Mouse (Mus musculus) kidney, adult 2 months (tissue): ENCODE results near the gene Hoxb8. TPM values are rescaled to one million over a fixed set of nuclear protein-coding genes. Genes with fewer than 3 reads are reported as not detected.
A peak's percentile ranks its signal among the peaks of the same experiment; 100 is the strongest.

Experiments
- DNase-seq: peaks from one replicate; pipeline ENCODE4 v3.0.0; 2021
- H3K27ac ChIP-seq: fragments of 200-500 bp; 2 replicates; pipeline ENCODE4 v1.5.1; 2012; ENCODE audit warnings: low read depth, low read length, control low read depth, inconsistent platforms; ENCODE audit not compliant: insufficient read depth
- H3K27me3 ChIP-seq: fragments of 200-500 bp; replicated peaks from 2 replicates; pipeline ENCODE4 v1.6.1; 2012; ENCODE audit warnings: mild to moderate bottlenecking, moderate library complexity, low read length, inconsistent platforms; ENCODE audit not compliant: control insufficient read depth, insufficient read depth
- H3K36me3 ChIP-seq: fragments of 200-500 bp; 2 replicates; pipeline ENCODE4 v1.6.1; 2012; ENCODE audit warnings: mild to moderate bottlenecking, moderate library complexity, low read length, inconsistent platforms; ENCODE audit not compliant: control insufficient read depth, insufficient read depth
- H3K4me1 ChIP-seq: fragments of 200-500 bp; 2 replicates; pipeline ENCODE4 v1.6.1; 2011; ENCODE audit warnings: low read length; ENCODE audit not compliant: control insufficient read depth, insufficient read depth
- H3K4me3 ChIP-seq: fragments of 200-500 bp; 2 replicates; pipeline ENCODE4 v1.5.1; 2011; ENCODE audit warnings: mild to moderate bottlenecking, low read depth, low read length, control low read depth; ENCODE audit not compliant: insufficient read depth
- CTCF ChIP-seq: fragments of 200-500 bp; conservative IDR thresholded peaks from 2 replicates; pipeline ENCODE4 v1.5.1; 2011; ENCODE audit warnings: low read depth, mild to moderate bottlenecking, control low read depth, low read length, moderate library complexity, mixed read lengths; ENCODE audit not compliant: insufficient read depth, insufficient read length
- POLR2A ChIP-seq: fragments of 200-500 bp; IDR thresholded peaks from one replicate; pipeline ENCODE4 v1.6.1; 2011; ENCODE audit warnings: low read depth, low read length, control low read depth
- WGBS: fragments of 180-500 bp; shearing (Covaris S2); methylation state at CpG from one replicate; pipeline ENCODE4 v1.1.7; 2018; 5-methylcytosine and 5-hydroxymethylcytosine counted together
- polyA plus RNA-seq: library from polyadenylated mRNA; depleted of rRNA; stranded (reverse); fragments of >200 nt; gene quantifications from 2 replicates; pipeline ENCODE4 v1.2.3, GENCODE M21; 2012

Hoxb8 gene
- polyA plus RNA-seq, 1 experiment: 51.7 TPM

GRCm38 (mm10) chr11:96277151-96278044 lies 4.3 kb upstream of the Hoxb8 start:
- no peak for DNase-seq
- Histone ChIP-seq H3K27ac (peak overlapping the region; percentile 72), H3K4me3 (peak overlapping the region; percentile 39), H3K36me3 (no peaks in the 10 kb centered on the region), H3K27me3 (no peaks in the 10 kb centered on the region), H3K4me1 (peaks cover 17% of the 10 kb centered on the region; the same call in 1 of the 2 replicates)
- 24% methylated on average over 35 of the region's 35 CpGs for WGBS
- TF ChIP-seq POLR2A (no peak), CTCF (no peak)

- WGBS: 27% methylated on average over 14 of the region's 14 CpGs
- TF ChIP-seq POLR2A: no peak
- TF ChIP-seq CTCF: no peak
- no peak for DNase-seq
- peaks cover 12% of the 10 kb centered on the region; the same call in 1 of the 2 replicates for H3K4me1 ChIP-seq
- peak overlapping the region; percentile 42 for H3K4me3 ChIP-seq
- no peaks in the 10 kb centered on the region for H3K27me3 ChIP-seq
- peak overlapping the region; percentile 72 for H3K27ac ChIP-seq
- H3K36me3 ChIP-seq: no peaks in the 10 kb centered on the region
These were observed 3.4 kb upstream of the Hoxb8 start for GRCm38 (mm10) chr11:96278324-96278723.

- no peaks in the 10 kb centered on the region for H3K27me3 ChIP-seq
These were observed 2.9 kb upstream of the Hoxb8 start for GRCm38 (mm10) chr11:96278773-96279172.

GRCm38 (mm10) chr11:96279421-96280233 lies 2.1 kb upstream of the Hoxb8 start:
- WGBS: 22% methylated on average over 31 of the region's 31 CpGs
- H3K4me3 ChIP-seq: peak overlapping the region; percentile 53

More at GRCm38 (mm10) chr11:96278773-96279172, 2.9 kb upstream of the Hoxb8 start:
- Histone ChIP-seq H3K27ac (no peak overlapping the region), H3K36me3 (no peaks in the 10 kb centered on the region), H3K4me3 (no peak overlapping the region), H3K4me1 (peaks cover 12% of the 10 kb centered on the region; the same call in 1 of the 2 replicates)
- under 1% methylated on average over 9 of the region's 9 CpGs for WGBS
- TF ChIP-seq POLR2A: no peak
- peak; percentile 86 for TF ChIP-seq CTCF
- peak; percentile 96 for DNase-seq

GRCm38 (mm10) chr11:96280399-96281378 lies 1.0 kb upstream of the Hoxb8 start:
- peak; percentile 76 for DNase-seq
- H3K27ac ChIP-seq: peak overlapping the region; percentile 99
- peak overlapping the region; percentile 55 for H3K4me3 ChIP-seq
- H3K27me3 ChIP-seq: no peaks in the 10 kb centered on the region
- TF ChIP-seq CTCF (no peak), POLR2A (no peak)
- H3K36me3 ChIP-seq: no peaks in the 10 kb centered on the region
- WGBS: 38% methylated on average over 8 of the region's 8 CpGs
- H3K4me1 ChIP-seq: peaks cover 9% of the 10 kb centered on the region; the same call in 1 of the 2 replicates

More at GRCm38 (mm10) chr11:96279421-96280233, 2.1 kb upstream of the Hoxb8 start:
- TF ChIP-seq POLR2A (no peak), CTCF (no peak)
- peak; percentile 73 for DNase-seq
- no peaks in the 10 kb centered on the region for H3K27me3 ChIP-seq
- peaks cover 9% of the 10 kb centered on the region; the same call in 1 of the 2 replicates for H3K4me1 ChIP-seq
- peak overlapping the region; percentile 99 for H3K27ac ChIP-seq
- no peaks in the 10 kb centered on the region for H3K36me3 ChIP-seq

GRCm38 (mm10) chr11:96281396-96281795 lies 309 bp upstream of the Hoxb8 start:
- H3K4me3 ChIP-seq: peak overlapping the region; percentile 55
- H3K27me3 ChIP-seq: no peaks in the 10 kb centered on the region
- H3K36me3 ChIP-seq: no peaks in the 10 kb centered on the region
- DNase-seq: peak; percentile 64
- TF ChIP-seq CTCF: no peak
- TF ChIP-seq POLR2A: no peak
- H3K4me1 ChIP-seq: peaks cover 5% of the 10 kb centered on the region; the same call in 1 of the 2 replicates
- WGBS: 15% methylated on average over 18 of the region's 18 CpGs
- H3K27ac ChIP-seq: peak overlapping the region; percentile 99
